Mouse (Mus musculus): ENCODE results near the gene Snrpa. TPM values are rescaled to one million over a fixed set of nuclear protein-coding genes. Genes with fewer than 3 reads are reported as not detected.

Snrpa gene
- 100 to 1,000 TPM in 1 of 2 experiments, 10 to 100 TPM in 1; 99.1 to 108 TPM for polyA plus RNA-seq (2017; shearing (Covaris generic))

GRCm38 (mm10) chr7:27195681-27196611 lies at the start of gene Snrpa, which contains the start of gene BC024978:
Gene Snrpa (minus strand): TSS chr7:27196271.
Gene BC024978 (plus strand): TSS chr7:27195781.

DNA sequence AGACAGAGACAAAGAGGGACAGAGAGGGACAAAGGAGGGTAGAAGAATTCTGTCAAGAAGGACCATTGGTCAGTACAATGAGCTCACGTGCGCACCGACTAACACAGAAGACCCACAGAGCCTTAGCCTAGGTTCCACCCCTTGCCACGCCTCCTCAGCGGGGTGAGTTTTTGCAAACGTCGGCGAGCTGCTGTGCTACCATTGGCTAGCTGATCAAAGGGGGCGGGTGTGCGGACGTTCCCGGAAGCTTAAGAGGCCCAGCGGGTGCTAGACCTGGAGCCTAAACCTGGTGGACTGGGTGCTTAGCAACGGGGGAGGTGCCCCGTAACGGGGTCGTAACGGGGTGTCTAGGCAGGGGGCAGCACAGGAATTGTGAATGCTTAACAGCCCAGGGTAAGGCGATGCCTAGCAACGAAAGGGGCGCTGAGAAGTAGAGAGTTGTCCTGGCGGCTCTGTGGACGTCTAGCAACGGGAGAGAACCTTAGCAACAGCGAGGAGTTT lies 36.8 kb upstream of the Snrpa start, which contains the start of gene Coq8b:
Coq8b (plus strand) TSS at position 243 of the 501 bp plus-strand sequence.

DNA sequence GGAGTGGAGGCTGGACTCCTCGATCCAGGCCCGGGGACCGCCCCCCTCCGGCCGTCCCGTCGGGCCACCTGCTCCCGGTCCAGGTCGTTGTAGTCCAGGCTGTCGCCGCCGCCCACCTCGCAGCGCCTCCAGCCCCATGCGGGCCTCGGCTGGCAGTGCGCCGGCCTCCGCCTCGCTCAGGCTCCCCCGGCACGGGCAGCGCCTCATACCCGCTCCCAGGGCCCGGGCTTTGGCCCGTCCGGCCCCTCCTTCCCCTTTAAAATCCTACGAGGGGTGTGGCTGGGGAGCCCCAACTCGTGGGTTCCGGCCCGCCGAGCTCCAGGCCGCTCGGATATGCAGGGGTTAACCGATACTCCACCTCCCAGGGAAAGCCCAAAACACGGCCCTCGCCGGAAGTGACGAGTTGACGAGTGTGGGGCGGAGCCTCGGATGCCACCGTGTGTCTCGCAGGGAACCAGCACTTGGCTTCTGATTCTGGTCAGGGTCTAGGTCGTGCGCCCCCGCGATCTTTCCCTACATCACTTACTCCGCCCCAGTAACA lies 32.3 kb upstream of the Snrpa start, which contains the start of gene Itpkc:
Itpkc (minus strand) TSS at position 381 of the 541 bp plus-strand sequence.

DNA sequence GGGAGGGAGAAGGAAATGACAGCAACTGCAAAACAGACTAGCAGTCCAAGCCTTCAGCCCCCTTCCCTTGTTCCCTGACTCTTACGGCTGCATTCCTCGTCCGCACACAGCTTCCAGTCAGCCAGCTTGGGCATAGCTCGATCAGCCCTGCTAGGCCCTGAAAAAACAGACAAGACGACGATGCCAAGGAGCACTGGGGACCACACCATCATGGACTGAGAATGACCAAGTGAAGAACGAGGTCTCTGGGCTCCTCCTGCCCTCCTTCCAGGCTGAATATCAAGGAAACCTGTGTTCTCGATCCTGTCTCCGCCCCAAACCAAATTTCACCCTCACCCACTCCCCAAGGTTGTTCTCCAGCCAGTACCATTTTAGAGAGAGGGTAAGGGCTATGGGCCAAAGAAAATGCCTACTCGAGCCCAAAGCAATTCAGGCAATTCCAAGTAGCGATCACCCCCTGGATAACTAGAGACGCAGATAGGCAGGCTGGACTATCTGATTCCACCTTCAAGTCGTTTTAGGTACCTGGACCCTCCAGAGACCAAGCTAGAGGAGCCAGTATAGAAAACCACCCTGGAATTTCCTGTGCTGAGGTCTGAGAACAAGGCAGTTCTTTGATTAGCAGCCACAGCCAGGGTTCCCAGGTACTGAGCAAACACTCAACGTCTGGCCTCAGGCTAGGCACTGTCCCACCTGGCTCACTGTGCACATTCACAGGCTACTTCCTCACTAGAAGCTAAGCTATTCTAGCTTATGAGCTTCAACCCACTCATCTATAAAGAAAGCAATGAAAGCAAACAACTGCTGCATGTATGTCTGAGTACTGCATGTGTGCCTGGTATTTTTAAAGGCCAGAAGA lies 15.0 kb downstream of the Snrpa start, which contains the start of the genes Gm21983 and Mia:
Gm21983 (minus strand) TSS at position 250 of the 859 bp plus-strand sequence.
Mia (minus strand) TSS at position 321 of the 859 bp plus-strand sequence.

GRCm38 (mm10) chr7:27178324-27179216 lies 17.5 kb downstream of the Snrpa start, which contains the start of gene Rab4b:
Gene Rab4b (minus strand): TSS chr7:27178896.

DNA sequence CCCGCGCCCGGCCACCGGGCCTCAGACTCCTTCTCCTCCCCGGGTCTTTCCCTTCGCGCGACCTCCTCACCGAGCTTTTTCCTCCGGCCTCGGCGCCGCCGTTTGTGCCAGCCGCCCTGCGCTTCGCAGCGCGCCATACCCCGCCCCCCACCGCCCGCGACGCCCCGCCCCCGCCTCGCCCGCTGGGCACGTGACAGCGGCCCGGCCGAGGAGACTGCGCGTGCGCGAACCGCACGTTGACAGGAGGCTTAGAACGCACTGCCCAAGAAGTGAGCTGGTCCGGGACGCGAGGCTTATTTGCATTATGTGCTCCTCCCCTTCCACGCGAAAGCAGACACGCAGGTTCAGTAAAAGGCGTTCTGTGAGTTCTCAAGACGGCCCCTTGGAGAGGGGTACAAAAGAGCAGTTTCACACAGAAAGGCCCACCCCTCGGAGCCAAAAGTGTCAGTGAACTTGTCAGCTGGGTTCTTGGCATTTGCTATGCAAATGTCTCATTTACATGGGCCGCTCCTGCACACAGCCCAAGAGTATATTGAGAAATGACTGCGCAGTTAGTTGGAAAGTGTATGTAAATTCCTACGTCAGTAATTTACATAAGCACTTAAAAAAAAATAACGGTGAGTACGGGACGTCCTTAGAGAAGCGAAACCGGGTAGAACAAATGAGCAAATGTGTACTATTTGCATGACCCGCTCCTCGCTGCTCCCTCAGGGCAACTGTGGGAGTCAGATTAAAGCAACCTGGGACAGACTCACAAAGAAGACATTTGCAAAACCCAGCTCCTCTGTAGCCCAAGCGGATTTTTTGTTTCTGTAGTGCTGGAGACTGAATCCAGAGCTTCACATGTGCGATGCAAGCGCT lies 29.2 kb downstream of the Snrpa start, which contains the start of gene Egln2:
Egln2 (minus strand) TSS at position 189 of the 861 bp plus-strand sequence.

DNA sequence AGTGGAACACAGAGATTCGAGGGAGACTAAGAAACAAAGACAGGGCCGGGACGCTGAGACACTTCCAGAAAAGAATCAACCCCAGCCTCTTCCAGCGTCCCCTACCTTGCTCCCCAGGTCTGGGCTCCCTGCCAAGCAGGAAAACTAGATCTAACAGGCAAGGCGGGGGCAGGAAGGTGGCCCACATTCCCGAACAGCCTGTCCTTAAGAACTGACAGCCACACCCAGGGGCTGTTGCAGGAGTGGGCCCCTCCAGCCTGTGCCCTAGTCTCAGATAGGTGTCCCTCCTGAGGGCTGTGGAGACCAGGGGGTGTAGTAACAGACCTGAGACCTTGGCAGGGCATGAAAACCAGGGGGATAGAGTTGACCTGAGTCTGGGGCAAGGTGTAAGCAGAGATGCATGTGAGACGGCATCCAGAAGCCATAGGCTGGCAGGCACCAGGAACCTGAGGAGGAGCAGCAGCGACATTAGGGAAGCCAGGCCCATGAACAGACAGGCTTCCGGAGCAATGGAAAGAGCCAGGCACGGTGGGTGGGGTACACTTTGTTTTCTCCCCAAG lies 42.8 kb downstream of the Snrpa start, which contains the start of gene Cyp2t4:
Cyp2t4 (plus strand) TSS at position 510 of the 560 bp plus-strand sequence.

Other genes with a start within 250 kb of the Snrpa start
- under 1 TPM; 0.10 to 0.16 TPM for gene Cyp2a12, start 167.2 kb downstream of the Snrpa start, polyA plus RNA-seq (2017; shearing (Covaris generic))
- gene Cyp2f2, start 76.4 kb downstream of the Snrpa start, polyA plus RNA-seq (2017; shearing (Covaris generic)) = not detected
- gene Cyp2t4, start 42.6 kb downstream of the Snrpa start, polyA plus RNA-seq (2017; shearing (Covaris generic)) = under 1 TPM in 1 of 2 experiments, not detected in 1; 0.14 TPM
- gene Egln2, start 29.5 kb downstream of the Snrpa start, polyA plus RNA-seq (2017; shearing (Covaris generic)) = 10 to 100 TPM; 50.8 to 59.6 TPM
- gene Rab4b, start 17.4 kb downstream of the Snrpa start, polyA plus RNA-seq (2017; shearing (Covaris generic)) = 100 to 1,000 TPM; 171 to 182 TPM
- gene Gm21983, start 15.2 kb downstream of the Snrpa start, polyA plus RNA-seq (2017; shearing (Covaris generic)) = not detected
- gene Mia, start 15.1 kb downstream of the Snrpa start, polyA plus RNA-seq (2017; shearing (Covaris generic)) = under 1 TPM; 0.31 to 0.47 TPM
- gene BC024978, start 490 bp downstream of the Snrpa start, polyA plus RNA-seq (2017; shearing (Covaris generic)) = 1 to 10 TPM; 1.7 to 1.8 TPM
- gene Itpkc, start 32.4 kb upstream of the Snrpa start, polyA plus RNA-seq (2017; shearing (Covaris generic)) = 1 to 10 TPM; 6.6 to 9.3 TPM
- 10 to 100 TPM; 18.1 to 19.3 TPM for gene Coq8b, start 36.8 kb upstream of the Snrpa start, polyA plus RNA-seq (2017; shearing (Covaris generic))
- gene Numbl, start 62.2 kb upstream of the Snrpa start, polyA plus RNA-seq (2017; shearing (Covaris generic)) = 1 to 10 TPM; 1.9 to 2.7 TPM
- 1 to 10 TPM in 1 of 2 experiments, not detected in 1; 1.2 TPM for gene Ltbp4, start 141.4 kb upstream of the Snrpa start, polyA plus RNA-seq (2017; shearing (Covaris generic))
- 10 to 100 TPM; 71.7 to 97.3 TPM for gene Shkbp1, start 159.7 kb upstream of the Snrpa start, polyA plus RNA-seq (2017; shearing (Covaris generic))
- gene Gm20479, start 161.1 kb upstream of the Snrpa start, polyA plus RNA-seq (2017; shearing (Covaris generic)) = not detected

Data from activated CD4-positive, CD25-positive, alpha-beta regulatory T cell (primary cell).